Mouse (Mus musculus) ES-CJ7 (cell line): ENCODE measurements at regions not wholly inside any gene's neighbourhood (a gene's known extent, or its start where the extent isn't known, plus 50 kb on each side); places are given as distances from the start of the nearest gene placed in this dataset.

Experiments used
- DNase-seq: peaks from one replicate; pipeline ENCODE4 v3.0.0; 2011; ENCODE audit warnings: low read depth, low spot score

- DNase-seq = no peak
Observed at GRCm38 (mm10) chr17:70942478-70942877, 60.0 kb upstream of the Myom1 start.

- no peak for DNase-seq
Observed at GRCm38 (mm10) chr17:70934258-70934657, 68.2 kb upstream of the Myom1 start.

- DNase-seq = no peak
Observed at GRCm38 (mm10) chr17:70933122-70934050, 69.0 kb upstream of the Myom1 start.

- DNase-seq = no peak
Observed at GRCm38 (mm10) chr17:70932565-70932964, 69.9 kb upstream of the Myom1 start.

GRCm38 (mm10) chr17:70930600-70930999 lies 71.8 kb upstream of the Myom1 start:
- DNase-seq = no peak

- no peak for DNase-seq
Observed at GRCm38 (mm10) chr17:70929582-70929981, 72.9 kb upstream of the Myom1 start.

- peak; percentile 65 for DNase-seq
Observed at GRCm38 (mm10) chr17:70924565-70925220, 71.3 kb upstream of the Tgif1 start.

- DNase-seq = peak; percentile 50
Observed at GRCm38 (mm10) chr17:70921681-70922080, 68.3 kb upstream of the Tgif1 start.

- DNase-seq = no peak
Observed at GRCm38 (mm10) chr17:70920181-70920580, 66.8 kb upstream of the Tgif1 start.

GRCm38 (mm10) chr17:70917183-70917935 lies 64.0 kb upstream of the Tgif1 start:
- peak; percentile 67 for DNase-seq

GRCm38 (mm10) chr17:70916089-70916750 lies 62.9 kb upstream of the Tgif1 start:
- peak; percentile 68 for DNase-seq

GRCm38 (mm10) chr17:70915445-70915844 lies 62.1 kb upstream of the Tgif1 start:
- peak; percentile 83 for DNase-seq

GRCm38 (mm10) chr17:70910238-70910637 lies 56.9 kb upstream of the Tgif1 start:
- DNase-seq = peak; percentile 69

GRCm38 (mm10) chr17:70909573-70909972 lies 56.2 kb upstream of the Tgif1 start:
- no peak for DNase-seq

GRCm38 (mm10) chr17:70908328-70908727 lies 55.0 kb upstream of the Tgif1 start:
- DNase-seq = no peak
